Mouse (Mus musculus): Measurements from ENCODE around the gene Tada3.
A peak's percentile ranks its signal among the peaks of the same experiment; 100 is the strongest.
"Not testable (repeated sequence)": the region's sequence is repeated elsewhere in the genome, so short reads cannot be mapped to it uniquely, and the experiment has no call there.

The Tada3 gene

GRCm38 (mm10) chr6:113343177-113344092 lies 34.2 kb downstream of the Tada3 start, which contains the start of gene Camk1:
Gene Camk1 (minus strand): TSS chr6:113343984.
- DNase-seq (ENCODE audit: low spot score) = peak; percentile 73

GRCm38 (mm10) chr6:113342297-113342696 lies 35.4 kb downstream of the Tada3 start:
- DNase-seq (ENCODE audit: low spot score) = no peak

GRCm38 (mm10) chr6:113341574-113341973 lies 36.1 kb downstream of the Tada3 start:
- DNase-seq (ENCODE audit: low spot score) = no peak

- DNase-seq (ENCODE audit: low spot score) = no peak
These were observed 40.6 kb downstream of the Tada3 start for GRCm38 (mm10) chr6:113336852-113337620.

GRCm38 (mm10) chr6:113334216-113334615 lies 43.5 kb downstream of the Tada3 start:
- no peak for DNase-seq (ENCODE audit: low spot score)

- no peak for DNase-seq (ENCODE audit: low spot score)
These were observed 44.3 kb downstream of the Tada3 start for GRCm38 (mm10) chr6:113333137-113333950.

- DNase-seq (ENCODE audit: low spot score) = not testable (repeated sequence)
These were observed 44.9 kb downstream of the Tada3 start for GRCm38 (mm10) chr6:113332734-113333133.

- no peak for DNase-seq (ENCODE audit: low spot score)
These were observed 46.0 kb downstream of the Tada3 start for GRCm38 (mm10) chr6:113331721-113332120.

- DNase-seq (ENCODE audit: low spot score) = no peak
These were observed 47.1 kb downstream of the Tada3 start for GRCm38 (mm10) chr6:113330547-113330946.

- DNase-seq (ENCODE audit: low spot score) = no peak
These were observed 48.3 kb downstream of the Tada3 start for GRCm38 (mm10) chr6:113329396-113329795.

- peak; percentile 99 for DNase-seq (ENCODE audit: low spot score)
These were observed 51.0 kb downstream of the Tada3 start, which contains the start of gene Ogg1 for GRCm38 (mm10) chr6:113326533-113327315. Gene Ogg1 (plus strand): TSS chr6:113326972.
